Mouse (Mus musculus): ENCODE data around the gene Armc9.

- TF ChIP-seq POLR2A (IDR thresholded peaks at IDR 0.05; ENCODE audit: borderline replicate concordance, insufficient read depth, low read length), result no peak
- TF ChIP-seq CTCF (IDR thresholded peaks at IDR 0.05; ENCODE audit: borderline replicate concordance, insufficient read depth, low read depth, low read length), result no peak
Measured at GRCm38 (mm10) chr1:86269190-86269508, 114.6 kb downstream of the Armc9 start.

All from cerebellum, adult 2 months (tissue).